Mouse (Mus musculus): ENCODE results near the gene Dyrk2.

The Dyrk2 gene

DNA sequence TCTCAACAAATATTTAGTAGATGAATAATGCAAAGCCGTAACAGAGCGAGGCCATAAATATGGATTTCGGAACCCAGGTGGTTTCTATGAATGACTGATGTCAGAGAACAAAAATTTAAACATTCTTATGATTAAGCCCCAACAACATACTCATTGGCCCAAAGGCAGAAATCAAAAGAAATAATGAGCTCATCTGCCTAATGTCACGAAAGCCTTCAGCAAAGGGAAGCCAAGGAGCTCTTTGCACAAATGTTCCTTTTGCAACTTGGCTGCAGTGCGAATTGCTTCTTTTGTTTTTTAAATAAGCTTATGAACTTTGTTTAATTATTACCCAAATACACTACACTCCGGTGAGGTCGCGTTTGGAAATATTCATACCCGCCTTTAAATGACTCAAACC lies 29.4 kb downstream of the Dyrk2 start:
- no peak for DNase-seq

DNA sequence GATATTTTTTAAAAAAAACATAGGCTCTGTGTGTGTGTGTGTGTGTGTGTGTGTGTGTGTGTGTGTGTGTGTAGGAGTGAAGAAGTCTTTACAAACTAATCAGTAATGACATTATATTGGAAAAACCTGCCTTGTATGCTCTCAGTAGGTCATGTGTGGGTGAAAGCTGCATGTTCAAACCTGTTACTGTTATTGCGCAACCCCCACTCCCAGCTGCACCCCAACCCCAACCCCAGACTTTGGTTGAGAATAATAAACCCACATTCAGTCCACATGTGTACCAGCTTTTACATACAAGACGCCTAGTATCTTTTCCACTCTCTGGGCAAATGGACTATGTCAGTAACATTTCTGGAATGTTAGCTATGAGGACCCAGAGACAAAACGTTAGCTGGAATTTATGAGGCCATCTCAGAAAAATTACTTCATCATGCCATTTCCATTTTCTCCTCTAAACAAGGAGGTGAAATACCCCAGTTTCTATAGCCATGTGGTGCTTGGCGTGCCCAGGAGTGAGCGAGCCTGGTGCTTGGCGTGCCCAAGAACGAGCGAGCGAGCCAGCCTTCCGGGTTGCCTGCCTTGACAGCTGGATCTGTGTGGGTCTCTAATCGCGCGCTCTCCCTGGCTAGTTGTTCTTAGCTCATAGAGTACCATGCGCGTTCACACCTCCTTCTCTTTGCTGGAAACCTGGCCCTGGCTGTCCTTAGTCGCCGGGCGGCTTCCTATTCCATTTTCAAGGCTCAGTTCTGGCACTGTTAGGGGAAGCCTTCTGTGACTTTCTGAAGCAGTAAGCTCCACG lies 30.5 kb downstream of the Dyrk2 start:
- no peak for DNase-seq

DNA sequence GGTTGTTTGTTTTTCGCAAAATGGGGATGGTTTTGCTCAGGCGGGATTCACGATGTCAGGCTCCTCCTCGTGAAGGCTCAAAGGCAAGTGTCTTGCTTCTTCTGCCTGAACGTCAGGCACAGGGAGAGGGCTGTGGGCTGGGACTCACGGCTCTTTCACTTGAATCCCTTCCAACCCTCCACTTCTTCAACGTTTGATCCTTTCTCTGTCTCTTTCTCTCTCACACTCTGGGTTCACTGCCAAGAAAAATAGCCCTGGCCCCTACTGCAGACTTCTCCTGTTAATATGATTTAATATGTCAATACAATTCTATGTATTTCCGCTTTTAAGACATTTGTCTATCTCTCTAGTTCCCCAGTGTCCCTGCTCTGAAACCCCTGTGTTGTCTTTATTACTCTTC lies 32.4 kb downstream of the Dyrk2 start:
- no peak for DNase-seq

DNA sequence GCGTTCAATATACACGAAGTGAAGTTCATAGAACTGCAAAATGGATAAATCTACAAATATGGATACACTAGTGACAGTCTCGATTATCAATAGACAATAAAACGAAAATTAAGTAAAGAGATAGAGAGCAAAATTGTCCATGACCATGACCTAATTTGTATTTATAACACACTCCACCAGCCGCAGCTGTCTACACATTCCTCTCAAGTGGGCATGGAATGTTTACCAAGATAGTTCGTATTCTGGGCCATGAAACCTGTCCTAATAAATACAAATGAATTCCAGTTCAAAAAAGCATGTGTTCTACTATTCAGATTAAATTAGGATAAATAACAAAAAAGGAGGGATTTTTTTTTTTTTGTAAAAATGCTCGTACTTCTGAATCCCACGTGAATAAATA lies 38.8 kb downstream of the Dyrk2 start:
- no peak for DNase-seq

DNA sequence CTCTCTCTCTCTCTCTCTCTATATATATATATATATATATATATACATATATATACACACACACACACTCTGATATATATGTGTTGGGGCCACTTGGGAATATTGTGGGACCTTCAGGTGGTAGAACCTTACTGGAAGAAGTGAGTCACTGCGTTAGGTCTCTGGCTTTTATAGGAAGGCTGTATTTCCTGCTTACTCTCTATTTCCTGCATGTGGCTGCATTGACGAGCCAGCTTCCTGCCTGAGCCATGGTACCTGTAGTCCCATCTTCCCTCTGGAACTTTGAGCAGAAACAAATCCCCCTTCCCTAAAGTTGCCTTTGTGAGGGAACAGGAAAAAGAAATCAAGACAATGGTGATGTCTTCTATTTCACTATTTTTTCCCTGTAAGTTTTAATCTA lies 40.4 kb downstream of the Dyrk2 start:
- no peak for DNase-seq

DNA sequence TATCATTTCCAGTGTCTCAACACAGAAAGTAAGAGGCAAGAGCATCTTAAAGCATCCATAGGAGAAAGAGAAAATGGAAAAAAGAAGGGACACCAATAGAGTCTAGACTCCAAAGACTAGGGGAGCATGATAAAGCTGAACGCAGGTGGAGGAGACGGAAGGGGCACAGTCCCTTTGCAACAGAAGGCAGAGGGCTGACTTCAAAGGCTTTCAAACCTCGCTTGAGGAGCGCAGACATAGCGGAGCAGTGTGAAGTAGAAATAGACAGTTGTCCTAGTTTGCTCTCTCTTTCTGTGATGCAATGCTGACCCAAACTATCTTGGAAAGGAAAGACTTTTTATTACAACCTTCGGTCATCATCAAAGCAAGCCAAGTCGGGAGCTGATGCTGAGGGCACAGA lies 42.9 kb downstream of the Dyrk2 start:
- DNase-seq: no peak

DNA sequence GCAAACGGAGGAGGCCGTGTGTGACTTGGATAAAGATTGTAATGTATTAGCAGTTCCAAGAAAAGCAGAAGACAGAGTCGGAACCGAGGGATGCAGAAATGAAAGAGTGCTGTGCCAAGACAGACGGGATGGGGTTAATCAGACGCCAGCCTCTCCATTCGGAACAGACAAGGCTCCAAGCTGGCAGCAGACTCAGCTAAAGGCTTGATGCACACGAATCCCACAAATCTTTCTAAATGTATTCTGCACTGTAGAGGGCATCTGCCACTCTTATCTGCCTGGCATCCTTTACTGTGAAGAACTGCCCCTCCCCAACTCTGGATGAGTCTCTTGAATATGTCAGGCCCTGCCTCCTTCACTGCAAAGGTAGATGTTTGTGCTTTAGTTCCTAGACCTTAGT lies 45.2 kb downstream of the Dyrk2 start:
- no peak for DNase-seq

DNA sequence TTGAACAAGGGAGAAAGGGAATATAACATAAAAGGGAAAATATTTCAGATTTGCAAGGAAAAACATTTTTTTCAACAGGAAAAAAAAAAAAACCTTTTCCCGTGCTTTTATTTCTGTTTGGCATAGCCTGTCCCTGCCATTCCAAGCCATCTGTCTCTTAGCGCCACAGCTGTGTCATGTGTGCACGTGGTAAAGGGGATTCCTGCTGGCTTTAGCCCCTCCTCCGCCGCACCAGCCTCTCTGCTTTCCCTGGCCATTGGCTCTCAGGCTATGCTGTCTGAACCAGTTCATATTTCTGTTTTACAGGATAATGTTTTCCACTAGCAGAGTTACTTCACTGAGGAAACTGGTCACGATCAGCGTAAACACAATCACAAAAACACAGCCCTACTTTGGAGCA lies 49.1 kb downstream of the Dyrk2 start:
- DNase-seq: no peak

DNA sequence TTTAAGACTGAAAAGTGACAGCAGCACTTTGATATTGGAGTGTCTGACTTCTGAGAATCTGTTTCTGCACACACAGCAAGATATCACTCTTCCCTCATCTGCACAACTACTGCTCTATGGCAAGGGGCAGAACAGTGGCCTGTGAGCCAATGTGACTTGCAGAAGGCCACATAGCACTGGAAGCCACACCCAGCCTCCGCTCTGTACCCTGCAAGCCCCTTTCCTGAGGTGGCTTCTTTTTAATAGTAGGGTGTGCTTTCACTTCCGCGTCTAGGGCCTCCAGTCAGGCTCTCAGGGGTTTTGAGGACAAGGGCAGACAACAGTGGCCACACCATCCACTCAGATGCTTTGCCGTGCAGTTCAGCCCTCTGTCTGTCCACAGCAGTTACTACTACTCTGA lies 50.2 kb downstream of the Dyrk2 start:
- no peak for DNase-seq

DNA sequence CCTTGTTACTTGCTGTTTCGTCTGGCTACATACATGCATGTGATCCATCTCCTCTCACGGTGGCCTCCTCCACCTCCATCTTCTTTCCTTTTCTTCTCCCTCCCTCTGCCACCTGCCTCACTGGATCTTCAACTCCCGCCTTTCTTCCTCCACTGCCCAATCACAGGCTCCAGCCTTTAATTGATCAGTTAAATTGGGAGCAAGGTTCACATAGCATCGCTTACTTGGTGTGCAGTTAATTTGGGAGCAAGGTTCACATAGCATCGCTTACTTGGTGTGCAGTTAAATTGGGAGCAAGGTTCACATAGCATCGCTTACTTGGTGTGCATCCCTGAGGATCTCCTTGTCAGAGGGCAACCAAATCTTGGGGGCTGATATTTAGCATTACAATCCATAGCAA lies 52.9 kb downstream of the Dyrk2 start:
- no peak for DNase-seq

DNA sequence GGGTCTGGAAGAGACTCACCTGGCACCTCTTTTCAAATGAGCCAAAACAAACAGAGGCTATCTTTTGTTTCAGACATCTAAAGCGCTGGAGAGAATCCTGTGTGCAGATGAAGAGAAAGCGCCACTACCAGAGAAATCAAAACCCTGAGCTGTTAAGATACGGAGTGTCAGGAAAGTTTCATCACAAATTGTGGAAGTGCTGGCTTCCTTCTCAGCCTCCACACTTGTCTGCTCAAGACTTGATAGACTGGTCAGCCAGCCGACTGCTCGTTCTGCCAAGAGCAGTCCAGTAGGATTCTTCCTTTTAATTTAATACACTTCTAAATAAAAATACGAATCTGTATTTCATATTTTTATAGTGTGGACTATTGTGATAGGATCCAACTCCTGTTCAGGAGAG lies 58.1 kb downstream of the Dyrk2 start:
- no peak for DNase-seq

DNA sequence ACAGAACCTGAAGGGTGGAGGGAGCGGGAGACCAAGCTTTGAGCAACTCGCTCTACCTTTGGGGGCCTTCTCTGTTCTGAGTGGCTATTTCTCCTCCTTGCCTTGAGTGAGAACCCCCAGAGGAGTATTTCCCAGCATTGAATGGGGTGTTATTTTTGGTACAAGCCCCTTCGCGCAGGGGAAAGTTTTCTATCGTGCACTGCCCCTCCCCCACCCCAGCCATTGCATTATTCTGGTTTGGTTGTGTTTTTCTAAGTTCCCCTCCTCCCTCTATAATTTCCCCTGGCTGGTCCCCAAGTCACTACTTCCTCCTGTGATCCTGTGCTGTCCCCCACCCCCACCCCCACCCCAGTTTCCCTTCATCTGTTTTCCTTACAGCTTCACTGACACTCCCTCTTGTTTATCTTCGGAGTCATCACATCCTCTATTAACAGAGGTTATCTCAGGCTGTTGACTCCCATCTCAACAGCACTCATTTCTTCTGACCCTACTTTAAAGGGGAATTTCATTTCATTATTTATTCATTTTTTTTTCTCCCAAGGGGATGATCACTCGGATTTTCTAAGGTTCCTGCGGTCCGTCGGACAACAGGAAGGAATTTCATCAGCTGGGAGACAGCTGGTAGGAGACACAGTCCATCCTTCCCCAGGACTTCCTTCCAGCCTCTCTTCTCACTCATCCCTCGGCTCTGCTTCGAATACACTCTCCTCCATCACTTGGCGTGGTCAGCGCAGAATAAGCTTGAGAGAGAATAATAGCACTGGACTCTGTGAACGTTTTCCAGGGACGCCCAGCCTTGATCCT lies 58.9 kb downstream of the Dyrk2 start:
- no peak for DNase-seq

Measured in cerebellum, adult 11 months (tissue).